8 mouse cellular contexts compared by ENCODE assay signal in the genomic region with DNA sequence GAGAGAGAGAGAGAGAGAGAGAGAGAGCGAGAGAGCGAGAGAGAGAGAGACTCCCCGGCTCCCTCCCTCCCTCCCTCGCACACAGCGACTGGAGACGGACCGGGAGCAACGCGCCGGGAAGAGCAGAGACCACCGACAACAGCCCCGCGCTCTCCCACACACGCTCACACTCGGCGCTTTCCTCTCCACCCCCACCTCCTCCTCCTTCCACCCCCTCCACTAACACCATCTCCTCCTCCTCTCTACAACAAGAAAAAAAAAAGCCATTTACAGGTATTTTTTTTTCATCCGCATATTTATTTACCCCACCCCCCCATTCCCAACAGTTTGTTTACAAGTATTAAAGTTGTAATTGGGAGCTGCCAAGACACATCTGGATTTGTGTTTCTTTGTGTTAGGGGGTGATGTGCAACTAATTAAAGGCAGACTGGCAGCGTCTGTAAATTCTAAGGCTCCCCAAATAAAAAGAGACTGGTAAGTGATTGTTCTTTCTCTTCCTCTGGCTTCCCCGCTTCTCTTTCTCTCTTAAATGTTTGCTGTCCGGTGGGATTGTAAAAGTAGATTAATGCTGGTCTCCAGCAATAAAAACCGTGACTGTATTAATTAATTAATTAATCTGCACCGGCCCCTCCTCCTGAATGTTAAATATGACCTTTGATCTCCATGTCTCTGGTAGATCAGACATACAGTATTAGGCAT. TPM values are rescaled to one million over a fixed set of nuclear protein-coding genes. Genes with fewer than 3 reads are reported as not detected.
DNase-seq lines count a peak whose midpoint lies in the region; ATAC-seq and TF ChIP-seq lines count a peak whose summit lies in the region.

A gene (plus strand): TSS at position 71 of the 699 bp plus-strand sequence.

- H3K27me3 ChIP-seq in lung, postnatal 0 days (replicated peaks; ENCODE audit: insufficient read depth, low read length) = no peaks in the 10 kb centered on the region; the same call in 1 of the 2 replicates
- no peaks in the 10 kb centered on the region for H3K27me3 ChIP-seq in intestine, embryonic 16.5 days (replicated peaks; ENCODE audit: control insufficient read depth, insufficient read depth, low read length)
- H3K27me3 ChIP-seq in midbrain, embryonic 13.5 days = no peaks in the 10 kb centered on the region

- WGBS in lung, postnatal 0 days = 5% methylated on average over 16 of the region's 22 CpGs
- WGBS in intestine, embryonic 16.5 days = 2% methylated on average over 14 of the region's 22 CpGs
- WGBS in midbrain, embryonic 13.5 days = 0% methylated on average over 6 of the region's 22 CpGs

- TF ChIP-seq EP300 in lung, postnatal 0 days (IDR thresholded peaks at IDR 0.05) = no peak

- H3K4me3 ChIP-seq in lung, postnatal 0 days (ENCODE audit: low read depth, low read length) = peak within 1 kb of the TSS; percentile 46
- peak within 1 kb of the TSS; percentile 57 for H3K4me3 ChIP-seq in intestine, embryonic 16.5 days (ENCODE audit: low read length)
- peak within 1 kb of the TSS; percentile 76 for H3K4me3 ChIP-seq in midbrain, embryonic 13.5 days (replicated peaks)

- H3K9ac ChIP-seq in lung, postnatal 0 days (replicated peaks; ENCODE audit: low read depth) = no peak within 1 kb of the TSS
- H3K9ac ChIP-seq in intestine, embryonic 16.5 days (ENCODE audit: low read depth, low read length) = peak within 1 kb of the TSS; percentile 62
- peak within 1 kb of the TSS; percentile 95 for H3K9ac ChIP-seq in midbrain, embryonic 13.5 days (replicated peaks)

- H3K9me3 ChIP-seq in lung, postnatal 0 days (ENCODE audit: low read length) = no peaks in the 10 kb centered on the region
- H3K9me3 ChIP-seq in intestine, embryonic 16.5 days (ENCODE audit: control insufficient read depth, low read length) = no peaks in the 10 kb centered on the region
- no peaks in the 10 kb centered on the region for H3K9me3 ChIP-seq in midbrain, embryonic 13.5 days

- peaks cover 4% of the 10 kb centered on the region; the same call in 1 of the 2 replicates for H3K4me1 ChIP-seq in lung, postnatal 0 days (ENCODE audit: insufficient read depth, low read depth, low read length)
- peaks cover 8% of the 10 kb centered on the region for H3K4me1 ChIP-seq in intestine, embryonic 16.5 days (ENCODE audit: control insufficient read depth, insufficient read depth, low read length)
- H3K4me1 ChIP-seq in midbrain, embryonic 13.5 days (replicated peaks) = peaks cover 19% of the 10 kb centered on the region

- no peak within 1 kb of the TSS for H3K27ac ChIP-seq in lung, postnatal 0 days (ENCODE audit: low read length)
- peak within 1 kb of the TSS; percentile 61 for H3K27ac ChIP-seq in intestine, embryonic 16.5 days (ENCODE audit: low read length)
- H3K27ac ChIP-seq in midbrain, embryonic 13.5 days = peak within 1 kb of the TSS; percentile 100

- H3K36me3 ChIP-seq in lung, postnatal 0 days (ENCODE audit: insufficient read depth, low read length) = no peaks in the 10 kb centered on the region
- H3K36me3 ChIP-seq in intestine, embryonic 16.5 days (ENCODE audit: control insufficient read depth, insufficient read depth, low read length) = no peaks in the 10 kb centered on the region
- H3K36me3 ChIP-seq in midbrain, embryonic 13.5 days = no peaks in the 10 kb centered on the region

- no peak for TF ChIP-seq CTCF in lung, postnatal 0 days (IDR thresholded peaks at IDR 0.05)

- H3K4me2 ChIP-seq in lung, postnatal 0 days (replicated peaks; ENCODE audit: low read depth, low read length) = peak within 1 kb of the TSS; percentile 81
- H3K4me2 ChIP-seq in intestine, embryonic 16.5 days (ENCODE audit: low read depth, low read length) = peak within 1 kb of the TSS; percentile 77
- H3K4me2 ChIP-seq in midbrain, embryonic 13.5 days (replicated peaks) = peak within 1 kb of the TSS; percentile 82

- ATAC-seq in lung, postnatal 0 days = no peak
- ATAC-seq in intestine, embryonic 16.5 days = no peak; the same call in 1 of the 2 replicates
- peak; percentile 83 for ATAC-seq in midbrain, embryonic 13.5 days

- peak; percentile 9 for DNase-seq in cerebellum, adult 11-12 months
- no peak for DNase-seq in cerebellum, postnatal 14 days
- DNase-seq in lung, postnatal 0 days (ENCODE audit: low spot score) = peak; percentile 38
- DNase-seq in lung, postnatal 10 days = no peak
- no peak for DNase-seq in adrenal gland, postnatal 25 days
- no peak for DNase-seq in thymus, postnatal 0 days (ENCODE audit: low spot score)

RNA-seq across cellular contexts. Expression of the gene that starts here (rescaled TPM):
- polyA plus RNA-seq in lung, postnatal 0 days (2015; fragmentation: Nextera tagmentation; extraction: Ambion mirVana) = 0.81 and 0.93 TPM in 2 replicates
- polyA plus RNA-seq in intestine, embryonic 16.5 days (2015; fragmentation: Nextera tagmentation; extraction: Ambion mirVana) = 2.3 and 2.4 TPM in 2 replicates
- polyA plus RNA-seq in midbrain, embryonic 13.5 days (2015; fragmentation: Nextera tagmentation; extraction: Ambion mirVana) = 43.4 and 44.2 TPM in 2 replicates
- total RNA-seq in adrenal gland, postnatal 25 days (2021) = 8.2 and 9.7 TPM in 2 replicates
- 0.61 and 0.63 TPM in 2 replicates for polyA plus RNA-seq in thymus, postnatal 0 days (2015; fragmentation: Nextera tagmentation; extraction: Ambion mirVana)

Comparison
In these comparisons a context has a peak if more than half of its experiments do, and no peak if none do; other contexts are left out.
1. RNA of the gene that starts here (polyA plus RNA-seq): 43.4 to 44.2 TPM in midbrain, embryonic 13.5 days; 2.3 to 2.4 TPM in intestine, embryonic 16.5 days, 0.81 to 0.93 TPM in lung, postnatal 0 days and 0.61 to 0.63 TPM in thymus, postnatal 0 days; every median in the first group is over 10 times any median in the second.
2. Peak in DNase-seq, H3K4me3 ChIP-seq and H3K4me2 ChIP-seq in lung, postnatal 0 days; RNA of the gene not detected or under 1 TPM.
3. Peak in every context shown above with its lines, with median percentiles within 50 percentile points of each other: H3K4me2 ChIP-seq and H3K4me3 ChIP-seq.